In genomic region chr8:69849899-69850298, GRCm38 (mm10) we compare ENCODE assay signal across 12 mouse cellular contexts. TPM values are rescaled to one million over a fixed set of nuclear protein-coding genes. Genes with fewer than 3 reads are reported as not detected.
DNase-seq lines count a peak whose midpoint lies in the region; ATAC-seq and TF ChIP-seq lines count a peak whose summit lies in the region.
"Had no signal": no experiment of that assay in that cellular context is flagged by ENCODE, and none has a peak within 500 bp of the region (broad histone marks: within the 10 kb centered on the region; RNA-seq: fewer than 3 reads in every experiment).

No protein-coding gene starts in this region.

- H3K9ac ChIP-seq in forebrain, postnatal 0 days, result no peak overlapping the region
- H3K9ac ChIP-seq in forebrain, embryonic 12.5 days, result no peak overlapping the region
- no peak overlapping the region for H3K9ac ChIP-seq in lung, postnatal 0 days (replicated peaks; ENCODE audit: low read depth)
- H3K9ac ChIP-seq in stomach, postnatal 0 days (ENCODE audit: low read length), result no peak overlapping the region

- no peak for ATAC-seq in forebrain, postnatal 0 days
- no peak for ATAC-seq in forebrain, embryonic 12.5 days (ENCODE audit: low FRiP score)
- no peak for ATAC-seq in lung, postnatal 0 days
- ATAC-seq in stomach, postnatal 0 days (ENCODE audit: low FRiP score, low TSS enrichment), result no peak

- TF ChIP-seq EP300 in lung, postnatal 0 days (IDR thresholded peaks at IDR 0.05), result no peak
- no peak for TF ChIP-seq EP300 in stomach, postnatal 0 days (optimal IDR thresholded peaks at IDR 0.05)

- no peak overlapping the region for H3K4me3 ChIP-seq in forebrain, postnatal 0 days (ENCODE audit: low read depth, low read length)
- no peak overlapping the region for H3K4me3 ChIP-seq in forebrain, embryonic 12.5 days (replicated peaks)
- no peak overlapping the region for H3K4me3 ChIP-seq in lung, postnatal 0 days (ENCODE audit: low read depth, low read length)
- no peak overlapping the region for H3K4me3 ChIP-seq in stomach, postnatal 0 days (ENCODE audit: low read depth, low read length)
- H3K4me3 ChIP-seq: liver, embryonic 13.5 days had no signal

- no peaks in the 10 kb centered on the region for H3K27me3 ChIP-seq in forebrain, postnatal 0 days (ENCODE audit: insufficient read depth, low read length)
- H3K27me3 ChIP-seq in forebrain, embryonic 12.5 days, result no peaks in the 10 kb centered on the region
- H3K27me3 ChIP-seq in lung, postnatal 0 days (replicated peaks; ENCODE audit: insufficient read depth, low read length), result no peaks in the 10 kb centered on the region
- H3K27me3 ChIP-seq in stomach, postnatal 0 days (ENCODE audit: control insufficient read depth, insufficient read depth, low read length), result no peaks in the 10 kb centered on the region
- H3K27me3 ChIP-seq: liver, embryonic 13.5 days had no signal

- peak; percentile 24; the same call in 1 of the 2 replicates for TF ChIP-seq CTCF in forebrain, postnatal 0 days (IDR thresholded peaks at IDR 0.05; ENCODE audit: low read depth)
- TF ChIP-seq CTCF in lung, postnatal 0 days (IDR thresholded peaks at IDR 0.05), result peak; percentile 63
- TF ChIP-seq CTCF in stomach, postnatal 0 days (IDR thresholded peaks at IDR 0.05; ENCODE audit: low read depth), result peak; percentile 62

- no peaks in the 10 kb centered on the region for H3K4me1 ChIP-seq in forebrain, postnatal 0 days (ENCODE audit: insufficient read depth)
- no peaks in the 10 kb centered on the region for H3K4me1 ChIP-seq in forebrain, embryonic 12.5 days
- H3K4me1 ChIP-seq in lung, postnatal 0 days (ENCODE audit: insufficient read depth, low read depth, low read length), result no peaks in the 10 kb centered on the region
- no peaks in the 10 kb centered on the region for H3K4me1 ChIP-seq in stomach, postnatal 0 days (replicated peaks; ENCODE audit: control insufficient read depth, insufficient read depth)

- 53% methylated on average over 3 of the region's 3 CpGs for WGBS in forebrain, postnatal 0 days
- WGBS in forebrain, embryonic 12.5 days, result 38% methylated on average over 3 of the region's 3 CpGs
- WGBS in lung, postnatal 0 days, result 46% methylated on average over 3 of the region's 3 CpGs
- 48% methylated on average over 3 of the region's 3 CpGs for WGBS in stomach, postnatal 0 days

- no peak for DNase-seq in forebrain, postnatal 0 days
- no peak for DNase-seq in lung, postnatal 0 days (ENCODE audit: low spot score)
- DNase-seq in lung, postnatal 14 days, result no peak
- peak; percentile 23 for DNase-seq in c-Kit-positive CD71-positive TER-119-positive erythroid progenitor cells, embryonic 14.5 days (ENCODE audit: low spot score)
- peak; percentile 51 for DNase-seq in stomach, postnatal 0 days (ENCODE audit: low spot score)
- no peak for DNase-seq in heart, adult 9 months (ENCODE audit: low spot score in 2 of 2)
- DNase-seq in cerebellum, postnatal 25 days, result no peak
- DNase-seq: liver, embryonic 13.5 days had no signal

- H3K4me2 ChIP-seq in forebrain, postnatal 0 days (ENCODE audit: low read depth), result no peak overlapping the region
- H3K4me2 ChIP-seq in forebrain, embryonic 12.5 days, result no peak overlapping the region
- no peak overlapping the region for H3K4me2 ChIP-seq in lung, postnatal 0 days (replicated peaks; ENCODE audit: low read depth, low read length)
- no peak overlapping the region for H3K4me2 ChIP-seq in stomach, postnatal 0 days (replicated peaks; ENCODE audit: low read depth)

- H3K9me3 ChIP-seq in forebrain, postnatal 0 days (ENCODE audit: low read length), result no peaks in the 10 kb centered on the region
- no peaks in the 10 kb centered on the region for H3K9me3 ChIP-seq in forebrain, embryonic 12.5 days
- H3K9me3 ChIP-seq in lung, postnatal 0 days (ENCODE audit: low read length), result no peaks in the 10 kb centered on the region
- H3K9me3 ChIP-seq in stomach, postnatal 0 days (ENCODE audit: control insufficient read depth, low read length), result no peaks in the 10 kb centered on the region
- H3K9me3 ChIP-seq: liver, embryonic 13.5 days had no signal

- H3K36me3 ChIP-seq in forebrain, postnatal 0 days (ENCODE audit: insufficient read depth), result no peaks in the 10 kb centered on the region
- peaks cover 9% of the 10 kb centered on the region; the same call in 1 of the 2 replicates for H3K36me3 ChIP-seq in forebrain, embryonic 12.5 days (replicated peaks)
- H3K36me3 ChIP-seq in lung, postnatal 0 days (ENCODE audit: insufficient read depth, low read length), result no peaks in the 10 kb centered on the region
- H3K36me3 ChIP-seq in stomach, postnatal 0 days (ENCODE audit: control insufficient read depth, insufficient read depth, low read length), result no peaks in the 10 kb centered on the region
- H3K36me3 ChIP-seq: liver, embryonic 13.5 days had no signal

- H3K27ac ChIP-seq in forebrain, postnatal 0 days (ENCODE audit: low read depth, low read length), result no peak overlapping the region
- H3K27ac ChIP-seq in forebrain, embryonic 12.5 days, result no peak overlapping the region
- no peak overlapping the region for H3K27ac ChIP-seq in lung, postnatal 0 days (ENCODE audit: low read length)
- no peak overlapping the region for H3K27ac ChIP-seq in stomach, postnatal 0 days (replicated peaks)

RNA-seq across cellular contexts. Expression of gene Pbx4, which starts 17.6 kb away (rescaled TPM):
- 23.3 and 38.8 TPM in 2 replicates for total RNA-seq in forebrain, postnatal 0 days (2014; rRNA removed)
- polyA plus RNA-seq in forebrain, postnatal 0 days (2015; fragmentation: Nextera tagmentation; extraction: Ambion mirVana), result 90.8 and 92.8 TPM in 2 replicates
- 51.2 and 54.0 TPM in 2 replicates for polyA plus RNA-seq in forebrain, embryonic 12.5 days (2016; fragmentation: Nextera tagmentation; extraction: Ambion mirVana)
- 15.9 and 17.0 TPM in 2 replicates for polyA plus RNA-seq in lung, postnatal 0 days (2015; fragmentation: Nextera tagmentation; extraction: Ambion mirVana)
- polyA plus RNA-seq in stomach, postnatal 0 days (2015; fragmentation: Nextera tagmentation; extraction: Ambion mirVana), result 4.9 and 5.1 TPM in 2 replicates
- total RNA-seq: gastrocnemius, adult 8-10 months had no signal

RNA-seq across cellular contexts. Expression of gene Lpar2, which starts 27.7 kb away (rescaled TPM):
- 5.6 and 6.1 TPM in 2 replicates for total RNA-seq in forebrain, postnatal 0 days (2014; rRNA removed)
- polyA plus RNA-seq in forebrain, postnatal 0 days (2015; fragmentation: Nextera tagmentation; extraction: Ambion mirVana), result 0.38 and 0.45 TPM in 2 replicates
- 0.83 and 1.1 TPM in 2 replicates for polyA plus RNA-seq in forebrain, embryonic 12.5 days (2016; fragmentation: Nextera tagmentation; extraction: Ambion mirVana)
- polyA plus RNA-seq in lung, postnatal 0 days (2015; fragmentation: Nextera tagmentation; extraction: Ambion mirVana), result 0.52 and 0.56 TPM in 2 replicates
- polyA plus RNA-seq in stomach, postnatal 0 days (2015; fragmentation: Nextera tagmentation; extraction: Ambion mirVana), result 0.24 and 0.28 TPM in 2 replicates

RNA-seq across cellular contexts. Expression of gene Cilp2, which starts 37.6 kb away (rescaled TPM):
- 13.5 and 13.8 TPM in 2 replicates for total RNA-seq in forebrain, postnatal 0 days (2014; rRNA removed)
- 9.5 and 10.1 TPM in 2 replicates for polyA plus RNA-seq in forebrain, postnatal 0 days (2015; fragmentation: Nextera tagmentation; extraction: Ambion mirVana)
- polyA plus RNA-seq in forebrain, embryonic 12.5 days (2016; fragmentation: Nextera tagmentation; extraction: Ambion mirVana), result 0.77 and 1.1 TPM in 2 replicates
- polyA plus RNA-seq in lung, postnatal 0 days (2015; fragmentation: Nextera tagmentation; extraction: Ambion mirVana), result 0.17 and 0.36 TPM in 2 replicates
- 0.30 and 0.36 TPM in 2 replicates for polyA plus RNA-seq in stomach, postnatal 0 days (2015; fragmentation: Nextera tagmentation; extraction: Ambion mirVana)
- total RNA-seq: hematopoietic stem cell, adult 5-6 weeks; monocyte, adult 5-6 weeks had no signal

RNA-seq across cellular contexts. Expression of gene Gmip, which starts 41.4 kb away (rescaled TPM):
- total RNA-seq in forebrain, postnatal 0 days (2014; rRNA removed), result 47.4 and 47.6 TPM in 2 replicates
- polyA plus RNA-seq in forebrain, postnatal 0 days (2015; fragmentation: Nextera tagmentation; extraction: Ambion mirVana), result 33.2 and 35.0 TPM in 2 replicates
- 17.2 and 17.3 TPM in 2 replicates for polyA plus RNA-seq in forebrain, embryonic 12.5 days (2016; fragmentation: Nextera tagmentation; extraction: Ambion mirVana)
- 8.4 and 8.6 TPM in 2 replicates for polyA plus RNA-seq in lung, postnatal 0 days (2015; fragmentation: Nextera tagmentation; extraction: Ambion mirVana)
- polyA plus RNA-seq in stomach, postnatal 0 days (2015; fragmentation: Nextera tagmentation; extraction: Ambion mirVana), result 5.8 and 6.0 TPM in 2 replicates

RNA-seq across cellular contexts. Expression of gene Tssk6, which starts 52.1 kb away (rescaled TPM):
- 0.95 TPM in 1 of 2 replicates, not detected in the other for total RNA-seq in forebrain, postnatal 0 days (2014; rRNA removed)
- 2.9 and 4.1 TPM in 2 replicates for polyA plus RNA-seq in forebrain, postnatal 0 days (2015; fragmentation: Nextera tagmentation; extraction: Ambion mirVana)
- polyA plus RNA-seq in forebrain, embryonic 12.5 days (2016; fragmentation: Nextera tagmentation; extraction: Ambion mirVana), result 4.2 and 4.3 TPM in 2 replicates
- polyA plus RNA-seq in lung, postnatal 0 days (2015; fragmentation: Nextera tagmentation; extraction: Ambion mirVana), result 1.9 and 2.3 TPM in 2 replicates
- 2.1 and 2.7 TPM in 2 replicates for polyA plus RNA-seq in stomach, postnatal 0 days (2015; fragmentation: Nextera tagmentation; extraction: Ambion mirVana)
- total RNA-seq: gastrocnemius, adult 8-10 months had no signal

Comparison
In these comparisons a context has a peak if more than half of its experiments do, and no peak if none do; other contexts are left out.
1. DNase-seq: peak in c-Kit-positive CD71-positive TER-119-positive erythroid progenitor cells, embryonic 14.5 days (single experiment) and stomach, postnatal 0 days (single experiment); none in forebrain, postnatal 0 days (single experiment), lung, postnatal 0 days (single experiment), lung, postnatal 14 days (single experiment), heart, adult 9 months (0 of 2) and cerebellum, postnatal 25 days (0 of 2).
2. Peak in every context shown above with its lines, with median percentiles within 50 percentile points of each other: CTCF ChIP-seq.